Mouse (Mus musculus) lung, adult 2 months (tissue): ENCODE data around the gene Mrpl38.
"Not testable (repeated sequence)": the region's sequence is repeated elsewhere in the genome, so short reads cannot be mapped to it uniquely, and the experiment has no call there.

Source experiments
- CTCF ChIP-seq: fragments of 200-500 bp; IDR thresholded peaks from 2 replicates; pipeline ENCODE4 v1.5.1; 2011; ENCODE audit warnings: mild to moderate bottlenecking, low read length, control low read depth; ENCODE audit not compliant: insufficient read depth
- POLR2A ChIP-seq: fragments of 200-500 bp; IDR thresholded peaks from 2 replicates; pipeline ENCODE4 v1.6.1; 2011; ENCODE audit warnings: low read depth, mild to moderate bottlenecking, control low read depth, low read length, borderline replicate concordance; ENCODE audit errors: extremely low read depth

DNA sequence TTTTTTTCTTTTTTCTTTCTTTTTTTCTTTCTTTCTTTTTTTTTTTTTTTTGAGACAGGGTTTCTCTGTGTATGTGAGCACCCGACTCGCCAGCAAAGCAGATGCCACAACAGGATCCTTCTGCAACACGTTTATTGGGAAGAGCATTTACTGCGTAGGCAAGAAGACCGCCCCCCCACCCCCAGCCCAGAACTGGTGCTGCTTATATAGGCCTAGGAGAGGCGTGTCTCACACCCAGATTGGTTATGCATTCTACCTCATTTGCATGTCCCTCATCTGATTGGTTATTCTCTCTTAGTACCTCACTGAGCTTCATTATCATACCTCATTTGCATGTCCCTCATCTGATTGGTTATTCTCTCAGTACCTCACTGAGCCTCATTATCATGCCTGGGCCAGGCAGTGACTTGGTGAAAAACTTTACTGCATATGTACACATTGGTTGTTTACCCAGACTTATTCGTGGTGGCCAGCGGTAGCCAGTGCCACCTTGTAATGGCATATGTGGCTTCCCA, 16.9 kb downstream of the Mrpl38 start:
- TF ChIP-seq CTCF, POLR2A: not testable (repeated sequence)
